Mouse (Mus musculus) left cerebral cortex, postnatal 36 days (tissue): ENCODE data around the gene Elovl1. TPM values are rescaled to one million over a fixed set of nuclear protein-coding genes. Genes with fewer than 3 reads are reported as not detected.

Experiments
- total RNA-seq, 2 experiments: library from RNA; stranded (reverse); gene quantifications; 2 replicates each; pipeline ENCODE4 v1.2.3; 2021

The Elovl1 gene
- total RNA-seq, 2 experiments from 2014 or later, result 21.9 to 24.3 TPM

Other genes with a start within 250 kb of the Elovl1 start
- gene Kdm4a, start 248.1 kb upstream of the Elovl1 start, total RNA-seq, result 10 to 100 TPM; 42.1 to 44.5 TPM
- 100 to 1,000 TPM; 118 to 126 TPM for gene Ptprf, start 136.7 kb upstream of the Elovl1 start, total RNA-seq
- 10 to 100 TPM; 30.0 to 46.8 TPM for gene Szt2, start 18.8 kb upstream of the Elovl1 start, total RNA-seq
- 10 to 100 TPM; 55.6 to 62.5 TPM for gene Med8, start 18.8 kb upstream of the Elovl1 start, total RNA-seq
- gene Cdc20, start 9.3 kb downstream of the Elovl1 start, total RNA-seq, result 1 to 10 TPM; 1.3 to 1.6 TPM
- gene Mpl, start 29.4 kb downstream of the Elovl1 start, total RNA-seq, result under 1 TPM; 0.79 to 0.94 TPM
- 1 to 10 TPM; 7.8 to 8.6 TPM for gene Tie1, start 62.0 kb downstream of the Elovl1 start, total RNA-seq
- gene 2610528J11Rik, start 98.9 kb downstream of the Elovl1 start, total RNA-seq, result not detected
- gene Tmem125, start 116.0 kb downstream of the Elovl1 start, total RNA-seq, result 10 to 100 TPM in 1 of 2 experiments, 1 to 10 TPM in 1; 6.6 to 14.5 TPM
- under 1 TPM; 0.64 to 0.70 TPM for gene Cfap57, start 192.7 kb downstream of the Elovl1 start, total RNA-seq
- 10 to 100 TPM; 53.5 to 62.3 TPM for gene Ebna1bp2, start 192.7 kb downstream of the Elovl1 start, total RNA-seq
- gene Olfr62, start 230.9 kb downstream of the Elovl1 start, total RNA-seq, result not detected